Mouse (Mus musculus) heart, embryonic 13.5 days (tissue): Measurements from ENCODE around the gene Fggy. TPM values are rescaled to one million over a fixed set of nuclear protein-coding genes. Genes with fewer than 3 reads are reported as not detected.

Source experiments
- ATAC-seq: fragments of 200-750 bp; cut with Nextera tagmentation; 2 replicates; pipeline ENCODE4 v1.8.0; 2017; ENCODE audit warnings: moderate TSS enrichment; ENCODE audit not compliant: insufficient number of reproducible peaks, low FRiP score, low TSS enrichment; ENCODE audit errors: extremely low read depth
- H3K27ac ChIP-seq: fragments of 300-500 bp; sonication (generic); replicated peaks from 2 replicates; pipeline ENCODE4 v1.5.1; 2015; ENCODE audit warnings: moderate library complexity, mild to moderate bottlenecking, inconsistent platforms
- H3K27me3 ChIP-seq: fragments of 300-500 bp; sonication (generic); replicated peaks from 2 replicates; pipeline ENCODE4 v1.6.1; 2015; ENCODE audit warnings: mild to moderate bottlenecking, inconsistent platforms
- H3K36me3 ChIP-seq: fragments of 300-500 bp; sonication (generic); 2 replicates; pipeline ENCODE4 v1.6.1; 2015; ENCODE audit warnings: mild to moderate bottlenecking, inconsistent platforms
- H3K4me1 ChIP-seq: fragments of 300-500 bp; sonication (generic); 2 replicates; pipeline ENCODE4 v1.6.1; 2015; ENCODE audit warnings: inconsistent platforms
- H3K4me2 ChIP-seq: fragments of 300-500 bp; sonication (generic); 2 replicates; pipeline ENCODE4 v1.6.1; 2015; ENCODE audit warnings: inconsistent platforms, mild to moderate bottlenecking, moderate library complexity
- H3K4me3 ChIP-seq: fragments of 300-500 bp; sonication (generic); 2 replicates; pipeline ENCODE4 v1.5.1; 2015; ENCODE audit warnings: moderate library complexity, mild to moderate bottlenecking, inconsistent platforms
- H3K9ac ChIP-seq: fragments of 300-500 bp; sonication (generic); 2 replicates; pipeline ENCODE4 v1.6.1; 2015; ENCODE audit warnings: inconsistent platforms, mild to moderate bottlenecking, moderate library complexity
- H3K9me3 ChIP-seq: fragments of 300-500 bp; sonication (generic); 2 replicates; pipeline ENCODE4 v1.6.1; 2016; ENCODE audit warnings: inconsistent platforms
- WGBS: fragments of 180-500 bp; shearing (Covaris S2); methylation state at CpG from one replicate; pipeline ENCODE4 v1.1.7; 2015; ENCODE audit warnings: mixed read lengths; 5-methylcytosine and 5-hydroxymethylcytosine counted together
- polyA plus RNA-seq: library from polyadenylated mRNA; unstranded; fragments of >200 nt; fragmentation: Nextera tagmentation; extraction: Ambion mirVana; gene quantifications from 2 replicates; pipeline ENCODE4 v1.2.1, GENCODE M21; 2015

The Fggy gene
- polyA plus RNA-seq, 1 experiment from 2014 or later = 4.2 TPM

- H3K4me3 ChIP-seq = no peak overlapping the region
- 78% methylated on average over 1 of the region's 1 CpGs for WGBS
- H3K9me3 ChIP-seq = no peaks in the 10 kb centered on the region
- peaks cover 10% of the 10 kb centered on the region for H3K4me1 ChIP-seq
- H3K9ac ChIP-seq = no peak overlapping the region
- no peak overlapping the region for H3K27ac ChIP-seq
- H3K27me3 ChIP-seq = no peaks in the 10 kb centered on the region
- H3K36me3 ChIP-seq = no peaks in the 10 kb centered on the region
- no peak for ATAC-seq
- no peak overlapping the region for H3K4me2 ChIP-seq
These were observed 110.3 kb downstream of the Fggy start for GRCm38 (mm10) chr4:95667595-95667994.

DNA sequence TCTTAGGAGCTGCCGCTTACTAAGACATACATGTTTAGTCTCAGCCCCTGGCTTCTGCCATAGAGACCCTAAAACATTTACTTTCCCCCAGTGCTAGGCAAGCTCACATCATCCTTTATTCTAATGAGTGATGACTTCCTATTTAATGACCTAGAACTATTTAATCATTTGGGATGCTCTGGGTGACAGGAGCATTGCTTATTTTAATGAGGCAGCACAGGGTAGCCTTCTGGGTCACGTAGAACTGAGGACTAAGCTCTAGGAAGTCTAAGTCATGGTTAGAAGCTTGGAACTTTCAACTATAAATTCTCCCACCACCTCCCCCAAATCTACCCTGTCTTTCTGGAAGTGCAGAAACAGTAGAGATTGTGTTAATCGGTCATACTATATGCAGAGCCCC is 111.2 kb downstream of the Fggy start:
- WGBS = 75% methylated on average over 3 of the region's 3 CpGs
- Histone ChIP-seq H3K4me3 (no peak overlapping the region), H3K36me3 (no peaks in the 10 kb centered on the region)

GRCm38 (mm10) chr4:95669336-95669735 is 112.0 kb downstream of the Fggy start:
- no peak for ATAC-seq
- 70% methylated on average over 2 of the region's 2 CpGs for WGBS
- H3K4me3 ChIP-seq = no peak overlapping the region
- no peak overlapping the region for H3K9ac ChIP-seq
- H3K9me3 ChIP-seq = no peaks in the 10 kb centered on the region
- H3K4me2 ChIP-seq = no peak overlapping the region
- peaks cover 10% of the 10 kb centered on the region for H3K4me1 ChIP-seq
- no peaks in the 10 kb centered on the region for H3K27me3 ChIP-seq
- no peak overlapping the region for H3K27ac ChIP-seq
- H3K36me3 ChIP-seq = no peaks in the 10 kb centered on the region

More for the DNA sequence above, 111.2 kb downstream of the Fggy start:
- Histone ChIP-seq H3K27ac (no peak overlapping the region), H3K27me3 (no peaks in the 10 kb centered on the region), H3K9ac (no peak overlapping the region), H3K4me1 (peaks cover 10% of the 10 kb centered on the region), H3K4me2 (no peak overlapping the region), H3K9me3 (no peaks in the 10 kb centered on the region)
- no peak for ATAC-seq

DNA sequence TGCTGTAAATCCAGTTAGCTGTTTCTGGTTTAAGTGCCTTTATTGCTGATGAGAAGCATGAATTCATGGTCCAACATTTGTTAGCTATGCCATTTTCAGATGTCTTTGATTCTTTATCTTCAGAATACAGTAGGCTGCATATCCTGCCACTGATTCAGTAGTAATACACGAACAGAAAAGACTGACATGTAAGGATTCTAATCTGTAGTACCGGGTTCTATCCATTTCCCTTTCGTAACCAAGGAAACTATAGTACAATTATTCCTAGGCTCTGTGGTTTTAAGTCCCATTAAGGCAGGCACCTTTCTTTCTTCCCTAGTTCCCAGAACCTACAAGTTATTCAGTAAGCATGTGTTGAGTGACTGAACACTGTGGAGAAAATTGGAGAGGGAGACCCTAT is 113.3 kb downstream of the Fggy start:
- H3K4me3 ChIP-seq = no peak overlapping the region
- no peaks in the 10 kb centered on the region for H3K36me3 ChIP-seq
- peaks cover 10% of the 10 kb centered on the region for H3K4me1 ChIP-seq
- no peak overlapping the region for H3K9ac ChIP-seq
- 56% methylated on average over 3 of the region's 3 CpGs for WGBS
- ATAC-seq = no peak
- no peak overlapping the region for H3K27ac ChIP-seq
- no peak overlapping the region for H3K4me2 ChIP-seq
- H3K27me3 ChIP-seq = no peaks in the 10 kb centered on the region
- H3K9me3 ChIP-seq = no peaks in the 10 kb centered on the region

DNA sequence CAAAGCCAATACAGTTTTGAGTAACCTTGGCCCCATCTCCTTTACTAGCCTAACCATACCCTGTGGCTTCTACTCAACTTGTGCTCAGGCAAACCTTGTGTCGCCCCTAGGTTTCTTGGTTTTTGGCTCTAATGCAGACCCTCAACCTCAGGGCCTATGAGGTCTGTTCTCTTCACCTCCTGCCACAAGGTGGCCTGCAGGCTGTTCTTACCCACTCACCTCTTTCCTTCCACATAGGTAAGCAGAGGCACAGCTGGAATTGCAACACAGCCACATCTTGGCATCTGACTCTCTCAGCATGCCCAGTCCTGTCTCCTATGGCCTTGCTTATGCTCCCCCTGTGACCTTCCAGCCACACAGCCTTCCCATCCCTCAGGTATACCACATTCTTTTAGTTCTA is 114.7 kb downstream of the Fggy start:
- no peak overlapping the region for H3K4me3 ChIP-seq
- no peaks in the 10 kb centered on the region for H3K27me3 ChIP-seq
- peaks cover 10% of the 10 kb centered on the region for H3K4me1 ChIP-seq
- H3K36me3 ChIP-seq = no peaks in the 10 kb centered on the region
- H3K9ac ChIP-seq = no peak overlapping the region
- no peaks in the 10 kb centered on the region for H3K9me3 ChIP-seq
- no peak for ATAC-seq
- no peak overlapping the region for H3K4me2 ChIP-seq
- 86% methylated on average over 1 of the region's 1 CpGs for WGBS
- H3K27ac ChIP-seq = no peak overlapping the region

DNA sequence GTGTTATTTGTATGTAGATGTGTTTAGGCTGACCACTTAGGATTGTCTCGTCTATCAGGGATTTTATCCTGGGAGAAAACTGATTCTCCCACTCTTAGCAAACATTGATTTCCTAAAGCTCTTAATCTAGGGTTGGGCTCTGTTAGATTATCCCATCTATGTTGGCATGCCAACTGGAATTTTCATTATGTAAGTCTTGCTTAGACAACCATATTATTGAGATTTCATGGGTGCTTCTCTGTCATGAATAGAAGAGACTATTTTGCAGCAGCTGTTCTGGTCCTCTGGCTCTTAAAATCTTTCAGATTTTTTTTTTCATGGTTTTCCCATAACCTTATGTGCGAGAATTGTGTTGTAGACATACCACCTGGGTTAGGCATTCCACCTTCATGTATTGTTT is 119.1 kb downstream of the Fggy start:
- no peak overlapping the region for H3K4me2 ChIP-seq
- H3K36me3 ChIP-seq = no peaks in the 10 kb centered on the region
- H3K27ac ChIP-seq = no peak overlapping the region
- no peak overlapping the region for H3K9ac ChIP-seq
- H3K4me1 ChIP-seq = no peaks in the 10 kb centered on the region
- H3K27me3 ChIP-seq = no peaks in the 10 kb centered on the region
- no peak for ATAC-seq
- no peak overlapping the region for H3K4me3 ChIP-seq
- H3K9me3 ChIP-seq = no peaks in the 10 kb centered on the region
- 79% methylated on average over 2 of the region's 2 CpGs for whole genome bisulfite sequencing

GRCm38 (mm10) chr4:95680756-95681449 is 123.6 kb downstream of the Fggy start:
- WGBS = 86% methylated on average over 5 of the region's 5 CpGs
- Histone ChIP-seq H3K4me1 (peaks cover 17% of the 10 kb centered on the region), H3K36me3 (no peaks in the 10 kb centered on the region), H3K9me3 (no peaks in the 10 kb centered on the region), H3K9ac (no peak overlapping the region), H3K27me3 (no peaks in the 10 kb centered on the region), H3K27ac (no peak overlapping the region), H3K4me3 (no peak overlapping the region), H3K4me2 (no peak overlapping the region)
- ATAC-seq = no peak

DNA sequence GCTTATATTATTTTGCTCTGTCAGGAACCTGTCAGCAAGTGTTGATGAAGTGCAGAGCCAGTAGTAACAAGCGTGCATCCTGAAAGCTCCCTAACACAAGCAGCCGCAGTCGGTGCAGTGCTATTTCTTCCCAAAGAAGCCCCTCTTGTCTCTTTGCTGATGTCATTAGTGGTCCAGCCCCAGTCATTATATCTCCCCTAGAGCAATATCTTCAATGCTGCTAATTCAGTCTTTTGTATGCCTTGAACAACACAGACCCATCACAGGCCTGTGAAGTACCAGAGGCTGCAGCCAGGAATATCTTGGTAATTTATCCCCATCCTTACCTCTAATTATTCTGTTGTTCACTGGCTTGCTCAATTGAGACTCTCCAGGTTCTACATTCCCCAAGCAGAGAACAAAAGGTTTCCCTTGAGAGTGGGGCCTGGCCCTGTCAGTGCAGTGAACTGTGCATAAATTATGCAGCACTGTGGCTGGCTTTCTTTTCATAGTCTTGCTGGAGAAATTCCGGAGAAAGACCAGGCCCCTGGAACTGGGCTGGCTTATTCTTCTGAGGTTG is 127.3 kb downstream of the Fggy start:
- ATAC-seq = no peak
- WGBS = 15% methylated on average over 4 of the region's 4 CpGs
- Histone ChIP-seq H3K9me3 (no peaks in the 10 kb centered on the region), H3K36me3 (no peaks in the 10 kb centered on the region), H3K9ac (no peak overlapping the region), H3K4me2 (no peak overlapping the region), H3K27ac (peak overlapping the region; percentile 56), H3K4me3 (no peak overlapping the region), H3K4me1 (peaks cover 17% of the 10 kb centered on the region), H3K27me3 (no peaks in the 10 kb centered on the region)

- Histone ChIP-seq H3K9me3 (no peaks in the 10 kb centered on the region), H3K27me3 (no peaks in the 10 kb centered on the region), H3K4me2 (no peak overlapping the region), H3K27ac (no peak overlapping the region), H3K9ac (no peak overlapping the region), H3K4me3 (no peak overlapping the region), H3K36me3 (no peaks in the 10 kb centered on the region), H3K4me1 (peaks cover 17% of the 10 kb centered on the region)
- no peak for ATAC-seq
- WGBS = 74% methylated on average over 2 of the region's 2 CpGs
These were observed 129.5 kb downstream of the Fggy start for GRCm38 (mm10) chr4:95686775-95687174.

DNA sequence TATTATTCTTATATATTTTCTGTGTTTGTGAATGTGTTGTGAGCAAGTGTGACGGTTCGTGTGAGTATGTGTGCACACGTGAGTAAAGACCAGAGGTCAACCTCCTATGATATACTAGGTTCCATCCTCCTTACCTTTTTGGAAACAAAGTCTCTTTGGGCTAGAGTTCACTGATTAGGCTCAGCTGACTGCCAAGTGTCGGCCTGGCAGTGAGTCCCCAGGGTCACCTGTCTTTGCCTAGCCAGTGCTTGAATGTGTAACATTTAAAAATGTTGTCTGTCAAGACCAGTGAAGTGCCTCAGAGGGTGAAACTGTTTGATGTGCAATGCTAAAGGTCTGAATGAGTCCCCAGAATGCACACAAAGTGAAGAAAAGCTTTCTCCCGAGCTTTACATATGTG is 130.0 kb downstream of the Fggy start:
- Histone ChIP-seq H3K4me1 (peaks cover 17% of the 10 kb centered on the region), H3K27ac (no peak overlapping the region), H3K9me3 (no peaks in the 10 kb centered on the region), H3K4me2 (no peak overlapping the region), H3K36me3 (no peaks in the 10 kb centered on the region), H3K27me3 (no peaks in the 10 kb centered on the region), H3K4me3 (no peak overlapping the region), H3K9ac (no peak overlapping the region)
- no peak for ATAC-seq
- WGBS = 81% methylated on average over 5 of the region's 5 CpGs

GRCm38 (mm10) chr4:95688159-95688558 is 130.9 kb downstream of the Fggy start:
- Histone ChIP-seq H3K4me1 (peaks cover 17% of the 10 kb centered on the region), H3K27ac (no peak overlapping the region), H3K27me3 (no peaks in the 10 kb centered on the region), H3K4me3 (no peak overlapping the region), H3K4me2 (no peak overlapping the region), H3K9me3 (no peaks in the 10 kb centered on the region), H3K9ac (no peak overlapping the region), H3K36me3 (no peaks in the 10 kb centered on the region)
- 81% methylated on average over 4 of the region's 4 CpGs for WGBS
- no peak for ATAC-seq

- H3K27me3 ChIP-seq = no peaks in the 10 kb centered on the region
- no peaks in the 10 kb centered on the region for H3K9me3 ChIP-seq
- no peak overlapping the region for H3K4me3 ChIP-seq
- 63% methylated on average over 2 of the region's 2 CpGs for WGBS
- H3K4me1 ChIP-seq = 0 out of 2 replicates have a peak, but pooled peaks cover 6% of the 10 kb centered on the region
- no peak overlapping the region for H3K27ac ChIP-seq
- H3K9ac ChIP-seq = no peak overlapping the region
- no peaks in the 10 kb centered on the region for H3K36me3 ChIP-seq
- no peak overlapping the region for H3K4me2 ChIP-seq
- no peak for ATAC-seq
These were observed 143.1 kb downstream of the Fggy start for GRCm38 (mm10) chr4:95700366-95700765.
